Mouse (Mus musculus) brain, embryonic 14.5 days (tissue): ENCODE measurements at regions not wholly inside any gene's neighbourhood (a gene's known extent, or its start where the extent isn't known, plus 50 kb on each side); places are given as distances from the start of the nearest gene placed in this dataset.

Experiments used
- CTCF ChIP-seq: fragments of 200-500 bp; IDR thresholded peaks from 2 replicates; pipeline ENCODE4 v1.5.1; 2012; ENCODE audit warnings: inconsistent platforms, mild to moderate bottlenecking, moderate library complexity, borderline replicate concordance; ENCODE audit not compliant: insufficient read depth, insufficient read length; ENCODE audit errors: extremely low read depth
- POLR2A ChIP-seq: fragments of 200-500 bp; IDR thresholded peaks from 2 replicates; pipeline ENCODE4 v1.6.1; 2012; ENCODE audit warnings: mild to moderate bottlenecking, inconsistent platforms, borderline replicate concordance; ENCODE audit not compliant: poor library complexity, insufficient read depth, insufficient read length, severe bottlenecking; ENCODE audit errors: extremely low read depth

- TF ChIP-seq CTCF (no peak), POLR2A (no peak)
Measured at GRCm38 (mm10) chr7:135818298-135818697, 102.1 kb upstream of the Mki67 start.
